Mouse (Mus musculus): ENCODE measurements at regions not wholly inside any gene's neighbourhood (a gene's known extent, or its start where the extent isn't known, plus 50 kb on each side); places are given as distances from the start of the nearest gene placed in this dataset.

- no peak for DNase-seq (ENCODE audit: low spot score in 2 of 2)
Observed at GRCm38 (mm10) chr4:142641069-142641468, 401.9 kb upstream of the Kazn start.

GRCm38 (mm10) chr4:142639340-142639733 is 400.1 kb upstream of the Kazn start:
- peak; percentile 20 to 21 for DNase-seq (ENCODE audit: low spot score in 2 of 2)

- DNase-seq (ENCODE audit: low spot score in 2 of 2) = peak in 1 of 2 experiments; percentile 4
Observed at GRCm38 (mm10) chr4:142638733-142639339, 399.6 kb upstream of the Kazn start.

GRCm38 (mm10) chr4:142638057-142638456 is 398.9 kb upstream of the Kazn start:
- DNase-seq (ENCODE audit: low spot score in 2 of 2) = no peak

GRCm38 (mm10) chr4:142634398-142634797 is 395.2 kb upstream of the Kazn start:
- DNase-seq (ENCODE audit: low spot score in 2 of 2) = no peak

- DNase-seq (ENCODE audit: low spot score in 2 of 2) = peak in 1 of 2 experiments; percentile 13
Observed at GRCm38 (mm10) chr4:142633667-142634350, 394.6 kb upstream of the Kazn start.

- no peak for DNase-seq (ENCODE audit: low spot score in 2 of 2)
Observed at GRCm38 (mm10) chr4:142626503-142627194, 387.4 kb upstream of the Kazn start.

GRCm38 (mm10) chr4:142625456-142625855 is 386.3 kb upstream of the Kazn start:
- DNase-seq (ENCODE audit: low spot score in 2 of 2) = peak; percentile 15 to 26

GRCm38 (mm10) chr4:142622151-142622861 is 383.1 kb upstream of the Kazn start:
- DNase-seq (ENCODE audit: low spot score in 2 of 2) = no peak

GRCm38 (mm10) chr4:142619396-142619795 is 380.2 kb upstream of the Kazn start:
- no peak for DNase-seq (ENCODE audit: low spot score in 2 of 2)

GRCm38 (mm10) chr4:142618770-142619169 is 379.6 kb upstream of the Kazn start:
- no peak for DNase-seq (ENCODE audit: low spot score in 2 of 2)

- DNase-seq (ENCODE audit: low spot score in 2 of 2) = no peak
Observed at GRCm38 (mm10) chr4:142617676-142618075, 378.5 kb upstream of the Kazn start.

GRCm38 (mm10) chr4:142616901-142617300 is 377.7 kb upstream of the Kazn start:
- DNase-seq (ENCODE audit: low spot score in 2 of 2) = no peak

- no peak for DNase-seq (ENCODE audit: low spot score in 2 of 2)
Observed at GRCm38 (mm10) chr4:142605098-142605497, 365.9 kb upstream of the Kazn start.

- DNase-seq (ENCODE audit: low spot score in 2 of 2) = no peak
Observed at GRCm38 (mm10) chr4:142597214-142597613, 358.0 kb upstream of the Kazn start.

- DNase-seq (ENCODE audit: low spot score in 2 of 2) = no peak
Observed at GRCm38 (mm10) chr4:142589084-142589741, 350.0 kb upstream of the Kazn start.

- peak; percentile 41 to 45 for DNase-seq (ENCODE audit: low spot score in 2 of 2)
Observed at GRCm38 (mm10) chr4:142588418-142589083, 349.4 kb upstream of the Kazn start.

- DNase-seq (ENCODE audit: low spot score in 2 of 2) = no peak
Observed at GRCm38 (mm10) chr4:142587345-142588035, 348.3 kb upstream of the Kazn start.

- no peak for DNase-seq (ENCODE audit: low spot score in 2 of 2)
Observed at GRCm38 (mm10) chr4:142578536-142578935, 339.3 kb upstream of the Kazn start.

- DNase-seq (ENCODE audit: low spot score in 2 of 2) = no peak
Observed at GRCm38 (mm10) chr4:142577519-142577918, 338.3 kb upstream of the Kazn start.

- DNase-seq (ENCODE audit: low spot score in 2 of 2) = no peak
Observed at GRCm38 (mm10) chr4:142574528-142574927, 335.3 kb upstream of the Kazn start.
